Mouse (Mus musculus): ENCODE measurements around the gene Ccnyl1.

Gene Ccnyl1

DNA sequence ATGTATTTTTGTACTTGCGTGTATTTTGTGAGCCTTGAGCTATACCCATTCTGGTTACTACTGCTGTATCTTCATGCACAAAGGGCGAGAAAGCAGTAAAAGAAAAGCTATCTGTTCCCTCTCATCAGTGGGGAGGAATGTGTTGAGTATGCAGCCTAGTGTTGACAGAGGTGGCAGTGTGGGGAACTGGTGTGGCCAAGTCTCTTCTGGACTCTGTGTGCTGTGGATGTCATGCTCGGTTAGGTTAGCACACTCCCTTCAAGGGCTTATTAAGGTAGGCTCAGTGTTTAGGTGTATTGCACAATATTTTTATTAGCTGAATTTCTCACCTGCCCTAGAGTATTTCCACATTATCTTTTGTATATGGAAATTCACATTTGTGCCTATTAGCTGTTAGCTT, 11.5 kb downstream of the Ccnyl1 start:
- WGBS, result 81% methylated on average over 3 of the region's 3 CpGs

DNA sequence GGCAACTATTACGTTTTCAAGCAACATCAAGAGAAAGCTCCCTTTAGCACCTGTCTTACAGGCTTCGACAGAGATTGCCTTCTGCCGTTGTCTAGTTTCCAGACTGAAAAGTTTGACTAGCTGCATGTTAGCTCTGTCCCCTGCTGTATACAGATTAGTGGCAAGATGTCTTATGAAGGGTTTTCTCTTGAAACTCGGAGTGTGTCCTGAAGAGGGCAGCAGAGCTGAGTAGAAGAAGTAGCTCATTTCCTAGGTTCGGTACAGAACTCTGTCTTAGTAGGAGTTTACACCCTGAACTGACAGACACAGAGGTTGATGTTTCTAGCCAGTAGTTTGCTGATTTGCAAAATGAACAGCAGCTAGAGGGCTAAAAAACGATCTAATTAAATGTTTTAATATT, 15.0 kb downstream of the Ccnyl1 start:
- WGBS, result 35% methylated on average over 6 of the region's 6 CpGs

DNA sequence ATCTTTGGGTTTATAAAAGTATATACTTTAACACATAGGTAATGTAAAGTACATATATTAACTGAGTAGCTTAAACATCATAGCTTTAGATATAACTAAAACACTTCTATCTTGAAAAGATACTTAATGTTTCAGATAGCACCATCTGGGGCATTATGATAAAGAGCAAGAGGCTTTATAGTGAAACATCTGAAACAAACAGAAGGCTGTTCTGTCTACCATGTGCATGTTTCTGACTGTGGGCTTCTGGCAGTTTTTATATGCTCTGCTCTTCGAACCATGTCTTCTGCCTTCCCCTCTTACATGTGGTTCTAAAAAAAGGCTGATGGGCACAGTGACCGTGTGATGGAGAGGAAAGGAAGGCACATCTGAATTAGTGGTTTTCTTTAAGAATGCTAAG, 16.4 kb downstream of the Ccnyl1 start:
- 78% methylated on average over 2 of the region's 2 CpGs for WGBS

DNA sequence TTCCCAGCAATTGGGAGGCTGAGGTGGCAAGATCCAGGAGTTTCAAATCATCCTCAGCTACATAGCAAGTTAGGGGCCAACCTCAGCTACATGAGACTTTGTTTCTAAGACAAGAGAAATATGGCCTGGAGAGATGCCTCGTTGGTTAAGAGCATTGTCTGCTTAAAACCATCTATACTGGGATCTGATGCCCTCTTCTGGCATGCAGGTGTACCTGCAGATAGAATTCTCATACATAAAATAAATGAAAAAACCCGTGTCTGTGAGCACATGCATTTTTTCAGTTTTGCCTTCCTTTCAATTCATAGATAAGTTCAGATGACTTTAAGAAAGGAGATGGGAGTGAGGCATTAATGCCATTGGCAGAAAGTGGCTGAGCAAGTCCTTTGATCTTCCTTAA, 19.6 kb downstream of the Ccnyl1 start:
- WGBS, result 7% methylated on average over 2 of the region's 2 CpGs

DNA sequence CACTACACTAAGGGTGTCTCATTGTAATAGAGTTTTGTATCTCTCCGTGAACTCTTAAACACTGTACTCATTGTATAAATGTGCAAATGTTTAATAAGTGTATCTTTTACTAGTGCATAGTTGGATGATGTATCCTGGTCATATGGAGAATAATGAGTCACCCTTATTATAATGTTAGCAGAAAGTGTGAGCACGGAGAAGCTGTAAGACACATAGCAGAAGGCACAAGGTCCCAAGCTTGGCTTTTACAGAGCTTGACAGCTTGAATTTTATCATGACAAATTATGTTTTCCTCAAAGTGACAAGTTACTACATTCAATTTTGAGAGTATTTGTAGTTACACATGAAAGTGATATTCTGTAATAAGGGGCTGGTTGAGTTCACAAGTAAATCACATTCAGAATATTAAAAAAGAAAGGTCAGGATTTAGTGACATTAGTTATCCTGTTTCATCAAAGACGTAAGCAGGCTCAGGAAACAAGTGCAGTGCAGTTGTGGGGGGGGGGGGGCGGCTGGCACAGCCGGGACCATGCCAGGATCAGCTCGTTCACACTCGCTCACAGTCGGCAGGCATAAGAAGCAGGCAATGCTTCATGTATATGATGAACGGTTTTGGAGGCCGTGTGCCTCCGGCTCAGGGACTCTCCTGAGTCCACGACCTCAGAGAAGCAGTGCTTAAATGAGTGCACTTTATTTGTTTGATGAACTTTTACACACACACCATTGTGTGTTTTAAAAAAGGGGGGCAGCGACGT, 21.9 kb downstream of the Ccnyl1 start:
- 66% methylated on average over 14 of the region's 14 CpGs for WGBS

DNA sequence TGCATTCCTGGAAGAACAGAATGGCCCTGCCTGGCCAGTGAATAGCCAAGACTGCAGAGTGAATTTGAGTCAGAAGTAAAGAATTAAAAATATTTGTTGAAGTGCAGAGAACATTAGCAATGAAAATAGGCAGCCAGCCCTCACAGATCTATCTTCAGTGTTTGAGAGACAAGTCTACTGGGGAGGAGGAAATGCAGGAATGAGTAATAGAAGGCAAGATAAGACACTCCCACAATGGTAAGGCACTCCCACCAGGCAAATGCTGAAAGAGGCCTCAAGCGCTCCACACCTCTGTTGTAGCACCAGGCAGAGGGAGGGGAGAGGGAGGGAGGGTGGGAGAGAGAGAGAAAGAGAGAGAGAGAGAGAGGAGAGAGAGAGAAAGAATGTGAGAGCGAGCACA, 25.2 kb downstream of the Ccnyl1 start:
- 76% methylated on average over 2 of the region's 2 CpGs for WGBS

DNA sequence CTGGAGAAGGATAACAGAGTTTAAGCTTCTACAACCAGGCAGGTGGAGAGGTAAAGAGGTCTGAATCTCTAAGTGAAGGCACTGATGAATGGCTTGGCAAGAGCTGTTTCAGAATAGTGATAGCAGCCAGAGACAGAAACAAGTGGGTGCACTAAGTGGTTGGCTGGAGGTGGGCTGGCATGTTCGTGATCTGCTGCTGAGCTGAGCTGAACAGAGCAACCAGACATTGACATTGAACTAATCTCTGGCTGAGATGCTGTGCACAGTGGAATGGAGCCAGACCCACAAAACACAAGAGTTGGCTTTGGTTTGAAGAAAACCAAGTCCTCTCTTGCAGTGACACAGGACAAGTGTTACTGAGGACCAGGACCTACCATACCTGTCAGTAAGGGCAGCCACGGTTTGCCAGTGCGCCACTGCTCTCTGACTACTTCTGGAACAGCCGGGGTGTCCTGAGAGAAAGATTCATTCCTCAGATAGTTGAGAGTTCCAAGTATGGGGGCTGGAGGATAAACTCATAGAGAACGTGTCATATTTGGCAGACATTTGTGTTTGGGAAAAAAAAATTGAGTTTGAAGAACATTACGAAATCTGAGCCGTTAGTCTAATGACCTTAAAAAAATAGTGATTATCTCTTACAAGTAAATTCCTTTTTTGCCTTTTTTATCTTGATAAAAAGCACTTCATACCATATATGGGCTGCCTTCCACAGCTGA, 26.5 kb downstream of the Ccnyl1 start:
- 51% methylated on average over 7 of the region's 7 CpGs for WGBS

DNA sequence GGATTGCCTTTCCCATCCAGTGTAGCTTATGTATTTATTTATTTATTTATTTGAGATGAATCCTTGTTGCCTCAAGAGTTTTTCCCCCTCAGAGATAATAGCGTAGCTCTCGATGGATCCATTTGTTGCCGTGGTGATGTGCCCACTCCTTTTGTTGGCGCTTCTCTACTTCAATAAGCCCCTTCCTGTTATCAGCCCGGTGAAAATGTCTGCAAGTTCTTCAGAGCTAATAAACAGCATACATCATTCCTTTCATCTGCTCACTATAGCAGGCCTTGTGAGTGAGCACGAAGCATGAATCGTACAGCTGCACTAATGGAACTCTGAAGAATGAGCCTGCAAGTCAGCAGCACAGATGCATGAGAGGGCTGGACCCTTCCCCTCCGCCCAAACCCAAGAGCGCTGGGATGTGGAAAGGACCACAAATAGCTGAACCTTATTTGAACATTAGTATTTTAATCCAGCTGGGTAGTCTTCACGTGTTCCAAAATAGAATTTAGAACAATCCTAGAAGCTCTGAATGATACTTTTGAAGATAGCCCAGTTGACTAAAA, 30.9 kb downstream of the Ccnyl1 start:
- 68% methylated on average over 10 of the region's 10 CpGs for WGBS

DNA sequence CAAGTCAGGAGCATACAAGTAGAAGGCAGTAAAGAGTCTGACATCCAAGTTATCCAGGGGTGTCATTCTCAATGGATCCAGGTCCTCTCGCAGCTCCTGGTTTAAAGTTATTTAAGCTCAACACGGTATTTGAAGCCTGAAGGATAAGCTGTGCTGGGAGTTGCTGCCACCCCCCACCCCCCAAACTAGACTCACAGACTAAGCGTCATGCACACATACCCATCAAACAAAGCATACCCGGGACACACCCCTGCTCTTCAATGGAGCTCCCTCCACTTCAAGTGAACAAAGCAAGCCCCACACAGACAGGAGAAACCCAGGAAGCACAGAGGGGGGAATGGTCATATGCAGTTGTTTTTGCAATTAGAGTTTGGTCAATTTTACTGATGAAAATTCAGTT, 39.8 kb downstream of the Ccnyl1 start:
- WGBS, result 86% methylated on average over 4 of the region's 4 CpGs

DNA sequence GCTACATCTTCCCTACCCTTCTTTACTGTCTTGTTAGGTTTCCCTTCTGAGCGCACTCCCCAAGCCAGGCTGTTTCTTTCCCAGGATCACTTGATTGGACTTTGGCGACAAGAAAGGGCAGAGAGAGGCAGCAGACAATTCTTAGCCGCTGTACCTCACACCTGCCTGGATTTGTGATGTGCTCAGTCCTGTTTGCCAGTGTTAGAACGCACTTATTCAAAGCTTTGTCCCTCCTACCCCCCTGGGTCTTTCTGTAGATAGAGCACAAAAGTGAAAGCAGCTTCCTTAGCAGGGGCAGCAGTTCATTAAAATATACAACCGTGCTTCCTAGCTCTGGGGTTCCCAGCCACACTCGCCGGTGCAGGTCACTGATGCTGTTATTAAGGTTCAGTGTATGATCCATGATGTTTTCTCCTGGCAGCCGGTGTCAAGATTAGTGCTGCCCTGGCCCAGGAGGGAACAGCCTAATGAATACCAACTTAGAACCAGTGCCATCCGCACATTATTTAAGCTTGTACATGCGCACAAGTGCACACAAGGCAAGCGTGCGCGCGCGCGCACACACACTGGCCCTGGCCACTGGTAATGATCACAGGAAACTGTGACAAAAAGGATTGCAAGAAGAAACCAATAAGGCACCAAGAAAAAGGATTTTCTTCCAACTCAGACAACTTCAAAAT, 41.2 kb downstream of the Ccnyl1 start:
- WGBS, result 88% methylated on average over 16 of the region's 16 CpGs

DNA sequence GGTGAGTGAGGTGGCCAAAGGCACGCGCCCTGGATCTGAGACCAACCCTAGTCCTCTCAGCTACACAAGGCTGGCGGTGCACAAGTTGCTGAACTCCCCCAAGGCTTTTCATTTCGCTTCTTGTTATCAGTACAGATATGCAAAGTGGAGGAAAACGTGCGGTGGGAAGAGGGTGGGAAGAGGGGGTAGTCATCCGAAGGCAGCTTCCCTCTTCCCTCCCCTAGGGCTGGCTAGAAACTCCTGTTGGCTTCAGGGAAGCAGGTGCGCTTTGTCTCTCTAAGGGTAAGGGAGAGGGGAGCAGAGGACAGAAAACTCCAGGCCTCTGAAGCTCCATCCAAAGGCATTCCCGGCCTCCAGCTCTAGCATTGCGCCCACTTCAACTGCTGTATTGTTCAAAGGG, 41.9 kb downstream of the Ccnyl1 start:
- 86% methylated on average over 10 of the region's 10 CpGs for WGBS

DNA sequence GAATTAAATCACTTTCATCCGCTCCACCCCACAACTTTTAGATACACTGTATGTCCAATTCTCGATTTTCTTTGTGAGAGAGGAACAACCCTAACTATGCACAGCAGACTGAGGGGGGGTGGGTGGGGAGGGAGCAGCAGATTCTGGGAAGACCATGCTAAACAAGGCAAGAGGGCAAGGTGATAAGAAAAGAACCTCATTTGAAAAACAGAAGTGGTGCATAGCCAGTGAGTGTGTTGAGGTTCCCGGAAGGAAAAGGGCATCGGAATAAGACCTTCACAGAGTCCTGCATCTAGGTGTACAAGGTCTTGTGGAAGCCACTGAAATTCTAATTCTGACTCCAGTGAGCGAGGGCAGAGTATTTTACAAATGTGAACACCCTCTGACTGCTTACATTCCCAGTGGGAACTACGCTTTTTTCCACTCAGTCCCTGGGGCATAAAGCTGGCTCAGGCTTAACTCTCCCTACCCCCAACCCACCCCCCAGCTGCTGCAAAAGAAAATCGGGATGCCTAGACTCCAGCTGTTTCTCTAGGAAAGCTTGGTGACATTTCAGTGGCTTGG, 42.5 kb downstream of the Ccnyl1 start:
- WGBS, result 81% methylated on average over 7 of the region's 7 CpGs

DNA sequence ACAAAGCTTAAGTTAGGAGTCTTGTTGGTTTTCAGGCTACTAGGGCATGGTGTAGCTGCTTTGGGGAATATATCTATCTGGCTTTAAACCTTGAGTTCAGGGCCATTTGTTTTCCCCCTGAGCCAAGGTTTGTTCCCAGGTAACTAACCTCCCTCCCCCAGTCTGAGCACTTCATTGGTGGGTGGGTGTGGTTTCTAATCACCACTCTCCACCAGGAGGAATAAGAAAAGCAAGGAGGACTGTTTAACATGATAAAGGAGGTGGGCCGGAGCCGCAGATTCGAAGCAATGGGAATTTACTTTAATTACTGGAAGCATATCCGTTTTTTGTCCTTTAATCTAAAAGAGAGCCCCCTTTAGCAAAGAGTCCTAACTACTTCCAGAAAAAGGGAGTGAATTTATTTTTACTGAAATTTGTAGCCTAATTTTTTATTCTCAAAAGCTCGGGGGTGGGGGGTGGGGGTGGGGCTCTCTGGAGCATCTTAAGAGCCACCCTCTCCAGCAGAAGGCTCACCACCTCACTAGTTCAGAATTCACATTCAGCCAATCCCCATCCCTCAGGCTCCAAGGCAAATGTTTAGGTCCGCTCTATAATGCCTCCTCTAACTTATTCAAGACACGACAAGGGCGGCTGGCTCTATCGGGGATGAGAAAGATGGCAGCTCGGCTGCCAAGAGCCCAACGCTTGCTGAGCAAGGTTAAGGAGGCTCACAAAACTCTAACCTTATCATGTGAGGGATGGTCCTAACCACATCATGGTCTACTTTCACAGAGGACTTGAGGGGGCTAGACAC, 43.4 kb downstream of the Ccnyl1 start:
- 65% methylated on average over 11 of the region's 11 CpGs for WGBS

DNA sequence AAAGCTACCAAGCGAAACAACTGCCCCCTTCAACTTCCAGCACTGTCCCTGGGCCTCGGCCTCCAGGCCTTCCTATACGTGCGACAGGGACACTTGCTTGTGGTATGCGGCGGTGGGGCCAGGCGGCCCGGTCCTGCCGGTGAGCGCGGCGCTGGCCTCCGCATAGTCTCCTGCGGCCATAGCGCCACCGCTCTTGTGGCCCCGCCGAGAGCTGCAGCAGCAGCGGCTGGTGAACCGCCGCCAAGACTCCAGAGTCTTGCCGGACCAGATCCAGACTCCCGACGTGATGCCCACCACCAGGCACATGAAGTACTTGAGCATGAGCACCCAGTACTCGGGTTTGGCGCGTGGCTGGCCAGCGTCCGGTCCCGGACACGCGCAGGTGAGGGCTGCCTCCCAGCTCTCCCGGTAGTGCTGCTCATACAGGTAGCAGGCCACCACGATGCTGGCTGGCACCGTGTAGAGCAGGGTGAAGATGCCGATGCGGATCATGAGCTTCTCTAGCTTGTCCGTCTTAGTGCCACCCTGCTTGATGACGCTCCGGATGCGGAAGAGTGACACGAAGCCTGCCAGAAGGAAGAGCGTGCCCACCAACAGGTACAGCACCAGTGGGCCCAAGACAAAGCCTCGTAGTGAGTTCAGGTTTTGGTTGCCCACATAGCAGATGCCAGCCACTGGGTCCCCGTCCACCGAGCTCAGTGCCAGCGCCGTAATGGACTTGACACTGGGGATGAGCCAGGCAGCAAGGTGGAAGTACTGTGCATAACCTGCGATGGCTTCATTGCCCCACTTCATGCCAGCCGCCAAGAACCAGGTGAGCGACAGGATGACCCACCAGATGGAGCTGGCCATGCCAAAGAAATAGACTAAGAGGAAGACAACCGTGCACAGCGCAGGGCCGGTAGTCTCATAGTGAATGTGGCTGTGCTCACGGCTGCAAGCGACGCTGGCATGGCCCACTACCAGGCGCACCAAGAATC, 44.8 kb downstream of the Ccnyl1 start:
- 42% methylated on average over 58 of the region's 58 CpGs for WGBS

DNA sequence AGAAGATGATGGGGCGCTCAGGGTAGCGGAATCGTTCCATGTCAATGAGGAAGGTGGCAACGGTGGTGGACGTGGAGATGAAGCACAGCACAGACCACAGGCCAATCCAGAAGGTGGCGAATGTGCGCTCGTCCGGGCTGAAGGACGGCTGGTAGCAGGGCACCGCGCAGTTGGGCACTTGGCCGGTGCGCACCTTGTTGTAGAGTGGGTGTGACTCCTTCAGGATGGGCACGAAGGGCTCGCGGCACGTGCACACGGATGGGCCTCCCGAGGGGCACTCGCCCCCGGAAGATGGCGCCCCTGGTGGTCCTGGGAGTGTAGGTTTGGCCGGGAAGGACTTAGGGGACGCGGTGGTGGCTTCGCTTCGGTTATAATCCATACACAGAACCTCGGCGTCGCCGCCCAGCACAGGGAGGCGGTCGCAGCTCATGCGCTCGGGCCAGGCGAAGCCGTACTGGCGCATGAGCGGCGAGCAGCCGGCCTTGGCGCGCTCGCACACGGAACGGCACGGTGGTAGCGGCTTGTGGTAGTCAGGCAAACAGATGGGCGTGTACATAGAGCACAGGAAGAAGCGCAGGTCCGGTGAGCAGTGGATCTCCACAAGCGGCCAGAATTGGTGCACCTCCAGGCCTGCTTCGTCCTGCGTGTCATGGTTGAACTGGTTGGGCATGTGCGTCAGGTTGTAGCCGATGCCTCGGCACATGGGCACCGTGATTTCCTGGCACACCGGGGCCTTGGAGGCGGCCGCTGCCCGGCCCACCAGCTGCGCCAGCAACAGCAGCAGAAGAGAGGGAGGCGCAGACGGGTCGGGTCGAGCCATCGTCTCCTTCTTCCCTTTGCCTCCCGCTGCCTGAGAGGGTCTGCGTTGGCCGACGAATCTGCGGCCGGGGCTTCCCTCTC, 45.8 kb downstream of the Ccnyl1 start:
- WGBS, result 8% methylated on average over 75 of the region's 75 CpGs

DNA sequence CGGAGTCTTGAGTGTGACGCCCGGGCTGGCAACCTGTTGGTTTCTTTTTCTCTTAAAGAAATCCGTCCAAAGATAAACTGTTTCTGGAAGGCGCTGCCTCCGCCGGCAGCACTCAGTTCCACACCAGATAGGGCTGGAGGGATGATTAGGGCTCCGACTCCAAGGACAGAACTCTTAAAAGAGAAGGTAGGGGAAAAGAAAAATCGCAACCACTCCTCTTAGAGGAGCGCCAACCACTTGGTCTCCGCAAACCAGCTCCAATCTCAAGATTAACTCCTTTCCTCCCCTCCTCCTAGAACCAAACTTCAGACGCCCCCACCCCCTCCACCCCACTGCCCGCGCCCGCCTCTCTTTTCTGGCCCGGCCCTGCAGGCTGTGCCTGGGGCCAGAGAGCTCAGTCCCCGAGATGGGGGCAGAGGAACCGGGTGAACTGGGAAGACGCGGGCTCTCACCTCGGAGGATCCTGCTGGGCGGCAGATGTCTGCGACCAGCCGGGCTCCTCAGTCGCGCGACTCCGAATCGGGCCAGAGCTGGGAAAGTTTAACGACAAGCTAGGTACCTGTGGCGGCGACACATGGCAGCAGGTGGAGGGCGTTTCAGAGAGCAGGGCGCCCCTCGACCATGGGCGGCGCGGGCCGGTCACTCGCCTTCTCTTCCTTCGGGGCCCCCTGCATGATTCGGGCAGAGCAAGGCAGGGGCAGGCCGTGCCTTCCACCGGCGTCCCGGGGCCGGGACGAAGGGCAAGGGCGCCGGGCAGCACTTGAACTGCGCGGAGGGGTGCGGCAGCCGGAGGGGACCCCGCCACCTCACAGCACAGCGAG, 46.6 kb downstream of the Ccnyl1 start:
- WGBS, result under 1% methylated on average over 56 of the region's 56 CpGs

DNA sequence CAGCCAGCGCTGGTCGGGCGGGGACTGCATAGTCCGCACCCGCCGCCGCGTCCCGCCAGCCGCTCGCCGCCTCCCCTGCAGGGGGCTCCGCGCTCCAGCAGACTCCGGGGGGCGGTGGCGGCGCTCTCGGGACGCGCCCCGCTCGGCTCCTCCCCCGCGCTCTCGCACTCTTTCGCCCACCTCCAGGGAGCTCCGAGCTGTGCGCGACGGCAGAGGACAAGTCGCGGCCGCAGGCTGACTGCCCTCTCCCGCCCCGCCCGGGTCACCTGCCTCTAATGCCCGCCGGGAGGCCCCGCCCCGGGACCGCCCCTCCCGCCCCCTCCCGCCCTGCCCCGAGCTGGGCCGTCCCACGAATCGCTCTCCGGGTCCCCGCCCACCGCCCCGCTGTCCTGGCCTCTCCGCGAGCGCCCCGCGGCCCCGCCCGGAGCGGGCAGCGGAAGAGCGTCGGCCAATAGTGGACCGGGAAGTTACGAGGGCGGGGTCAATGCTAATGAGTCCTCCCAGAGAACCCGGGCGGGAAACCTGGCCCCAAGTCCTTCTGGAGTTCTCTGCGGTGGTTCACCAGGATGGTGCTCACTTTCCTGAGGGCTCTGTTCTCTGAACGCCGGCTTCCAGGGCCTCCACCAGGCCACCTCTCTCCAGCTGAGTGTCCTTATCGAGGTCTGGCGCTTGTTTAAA, 47.4 kb downstream of the Ccnyl1 start, which contains the start of gene Fzd5:
Fzd5 (minus strand) TSS at position 250 of the 678 bp plus-strand sequence.
- 1% methylated on average over 73 of the region's 73 CpGs for WGBS

DNA sequence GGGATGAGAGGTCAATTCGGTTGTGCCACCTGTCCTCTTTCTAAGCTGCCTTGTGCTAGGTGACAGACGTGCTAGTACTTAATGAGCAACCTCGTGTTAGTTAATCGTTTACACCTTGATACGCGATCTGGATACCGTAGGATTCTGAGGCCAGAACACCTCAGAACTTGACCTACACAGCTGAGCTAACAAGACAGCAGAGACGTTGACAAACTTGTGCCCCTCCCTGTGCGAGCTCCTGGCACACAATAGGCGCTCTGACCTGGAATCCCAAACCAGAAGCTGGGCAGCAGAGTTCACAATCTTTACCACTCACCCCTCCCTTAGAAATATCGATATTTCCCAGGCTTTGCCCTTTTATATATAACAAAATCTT, 47.9 kb downstream of the Ccnyl1 start:
- 1% methylated on average over 11 of the region's 11 CpGs for WGBS

Data from cerebral cortex, adult 2 months (tissue).